Mouse (Mus musculus): ENCODE measurements around the gene Bnip2. TPM values are rescaled to one million over a fixed set of nuclear protein-coding genes. Genes with fewer than 3 reads are reported as not detected.

Gene Bnip2
- polyA plus RNA-seq, 1 experiment from 2014 or later: 119 TPM

DNA sequence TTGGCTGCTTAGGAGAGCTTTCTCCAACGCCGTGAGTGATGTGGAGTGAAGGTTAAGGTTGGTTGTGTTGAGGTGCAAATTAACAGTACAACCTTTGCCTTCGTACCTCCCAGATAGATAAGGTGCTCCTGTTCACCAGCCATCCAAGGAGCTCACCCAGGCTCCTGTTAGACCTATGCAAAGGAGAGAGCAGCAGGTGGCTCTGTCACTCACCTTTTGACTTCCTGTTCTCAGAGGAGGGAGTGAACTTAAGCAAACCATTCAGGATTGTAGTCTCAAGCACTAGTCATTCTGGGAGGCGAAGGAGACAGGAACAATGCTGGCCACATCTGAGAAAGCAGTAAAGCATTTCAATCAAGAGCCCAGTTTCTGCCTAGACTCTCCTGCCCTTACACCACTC lies 47.4 kb downstream of the Bnip2 start:
- WGBS: 60% methylated on average over 4 of the region's 4 CpGs
- peaks cover 7% of the 10 kb centered on the region; the same call in 1 of the 2 replicates for H3K4me1 ChIP-seq (ENCODE audit: control insufficient read depth, insufficient read depth, low read length)
- no peaks in the 10 kb centered on the region for H3K36me3 ChIP-seq (ENCODE audit: control insufficient read depth, insufficient read depth, low read length)
- no peaks in the 10 kb centered on the region for H3K9me3 ChIP-seq (ENCODE audit: control insufficient read depth, low read depth, low read length)
- H3K9ac ChIP-seq (replicated peaks; ENCODE audit: low read depth, low read length): no peak overlapping the region
- no peaks in the 10 kb centered on the region for H3K27me3 ChIP-seq (ENCODE audit: control insufficient read depth, insufficient read depth, low read length)
- H3K4me2 ChIP-seq (replicated peaks; ENCODE audit: low read depth, low read length): no peak overlapping the region
- no peak overlapping the region for H3K4me3 ChIP-seq (ENCODE audit: low read depth, low read length)
- no peak; the same call in 1 of the 2 replicates for ATAC-seq (ENCODE audit: insufficient number of reproducible peaks, insufficient read depth, low FRiP score, low read depth)
- H3K27ac ChIP-seq (ENCODE audit: low read length): 0 out of 2 replicates have a peak overlapping the region, but pooled peaks have one; percentile 21

DNA sequence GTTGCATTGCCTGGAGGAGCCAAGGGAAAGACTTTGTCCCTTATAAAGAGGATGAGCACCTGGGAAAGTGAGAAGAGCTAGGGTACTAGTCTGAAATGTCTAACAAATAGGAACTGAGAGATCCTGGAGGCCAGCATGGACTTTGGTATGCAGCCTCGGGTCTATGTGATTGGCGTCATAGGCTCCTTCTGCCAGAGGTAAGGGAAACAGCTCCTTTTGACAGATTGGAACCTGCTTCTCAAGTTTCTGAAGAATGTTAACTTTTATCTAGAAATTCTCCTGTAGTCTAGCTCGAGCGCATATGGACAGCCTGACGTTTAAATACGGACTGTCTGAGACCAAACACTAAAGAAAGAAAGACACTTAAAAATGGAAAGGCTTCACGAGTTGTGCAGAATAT lies 48.7 kb downstream of the Bnip2 start, which contains the start of gene Gcnt3:
Gcnt3 (minus strand) TSS at position 101 of the 400 bp plus-strand sequence.
- peaks cover 5% of the 10 kb centered on the region; the same call in 1 of the 2 replicates for H3K4me1 ChIP-seq (ENCODE audit: control insufficient read depth, insufficient read depth, low read length)
- ATAC-seq (ENCODE audit: insufficient number of reproducible peaks, insufficient read depth, low FRiP score, low read depth): no peak
- no peak within 1 kb of the TSS for H3K27ac ChIP-seq (ENCODE audit: low read length)
- no peak within 1 kb of the TSS for H3K4me3 ChIP-seq (ENCODE audit: low read depth, low read length)
- H3K36me3 ChIP-seq (ENCODE audit: control insufficient read depth, insufficient read depth, low read length): no peaks in the 10 kb centered on the region
- H3K9ac ChIP-seq (replicated peaks; ENCODE audit: low read depth, low read length): no peak within 1 kb of the TSS
- WGBS: 65% methylated on average over 7 of the region's 7 CpGs
- no peak within 1 kb of the TSS for H3K4me2 ChIP-seq (replicated peaks; ENCODE audit: low read depth, low read length)
- no peaks in the 10 kb centered on the region for H3K27me3 ChIP-seq (ENCODE audit: control insufficient read depth, insufficient read depth, low read length)
- H3K9me3 ChIP-seq (ENCODE audit: control insufficient read depth, low read depth, low read length): no peaks in the 10 kb centered on the region

DNA sequence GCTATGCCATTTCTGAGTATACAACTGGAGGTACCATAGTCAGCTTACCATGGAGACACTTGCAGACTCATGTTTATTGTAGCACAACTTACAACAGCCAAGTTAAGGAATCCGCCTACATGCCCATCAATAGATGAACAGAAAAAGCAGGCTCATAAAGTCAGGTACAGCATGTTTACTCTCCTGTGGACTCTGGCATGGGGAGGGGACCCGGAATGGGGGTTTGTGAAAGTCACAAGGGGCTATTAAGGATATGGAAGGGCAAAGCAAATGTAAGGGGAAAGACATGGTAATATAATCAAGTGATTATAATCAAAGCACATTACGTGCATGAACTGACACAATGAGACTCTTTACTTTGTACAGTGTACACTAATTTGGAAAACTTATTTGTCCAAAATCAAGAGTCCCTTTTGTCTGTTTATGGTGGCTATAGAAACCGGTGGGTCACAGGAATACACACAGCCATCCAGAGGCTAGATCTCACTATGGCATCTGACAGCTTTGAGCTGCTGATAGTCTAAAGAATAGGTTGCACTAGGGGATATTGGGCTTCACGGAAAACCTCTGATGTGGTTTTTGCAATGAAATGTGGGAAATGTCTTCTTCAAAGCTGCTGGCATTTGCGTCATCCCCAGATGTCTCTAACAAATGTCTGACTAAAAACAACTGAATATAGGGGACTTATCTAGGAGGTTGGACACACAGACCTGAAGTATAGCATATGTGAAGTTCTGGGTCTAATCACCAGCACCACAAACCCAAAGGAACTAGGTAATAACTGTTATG lies 50.5 kb downstream of the Bnip2 start:
- WGBS: 80% methylated on average over 6 of the region's 6 CpGs
- no peak overlapping the region for H3K4me3 ChIP-seq (ENCODE audit: low read depth, low read length)
- no peak for ATAC-seq (ENCODE audit: insufficient number of reproducible peaks, insufficient read depth, low FRiP score, low read depth)
- no peaks in the 10 kb centered on the region for H3K27me3 ChIP-seq (ENCODE audit: control insufficient read depth, insufficient read depth, low read length)
- no peak overlapping the region for H3K9ac ChIP-seq (replicated peaks; ENCODE audit: low read depth, low read length)
- H3K4me2 ChIP-seq (replicated peaks; ENCODE audit: low read depth, low read length): no peak overlapping the region
- H3K27ac ChIP-seq (ENCODE audit: low read length): no peak overlapping the region
- H3K9me3 ChIP-seq (ENCODE audit: control insufficient read depth, low read depth, low read length): no peaks in the 10 kb centered on the region
- no peaks in the 10 kb centered on the region for H3K36me3 ChIP-seq (ENCODE audit: control insufficient read depth, insufficient read depth, low read length)
- H3K4me1 ChIP-seq (ENCODE audit: control insufficient read depth, insufficient read depth, low read length): no peaks in the 10 kb centered on the region

DNA sequence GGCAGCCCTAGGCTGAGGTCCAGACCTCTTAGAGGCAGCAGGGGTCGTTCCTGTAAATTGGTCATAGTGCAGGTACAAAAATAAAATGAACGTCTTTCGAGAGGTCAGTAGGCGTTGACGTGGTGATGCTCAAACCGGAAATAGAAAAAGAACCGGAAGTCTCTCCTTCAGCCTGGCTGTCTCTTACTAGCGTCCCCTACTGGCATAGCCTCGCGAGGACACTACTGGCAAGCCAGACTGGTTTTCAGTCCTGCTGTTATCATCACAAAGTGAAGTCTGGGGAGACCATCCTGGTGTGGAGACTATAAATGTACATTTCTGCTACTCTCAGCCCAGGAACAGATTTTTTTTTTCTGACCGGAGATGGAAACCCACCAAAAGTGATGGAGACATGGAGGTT lies 51.3 kb downstream of the Bnip2 start:
- no peaks in the 10 kb centered on the region for H3K4me1 ChIP-seq (ENCODE audit: control insufficient read depth, insufficient read depth, low read length)
- 85% methylated on average over 11 of the region's 11 CpGs for WGBS
- H3K4me3 ChIP-seq (ENCODE audit: low read depth, low read length): no peak overlapping the region
- no peak for ATAC-seq (ENCODE audit: insufficient number of reproducible peaks, insufficient read depth, low FRiP score, low read depth)
- no peaks in the 10 kb centered on the region for H3K36me3 ChIP-seq (ENCODE audit: control insufficient read depth, insufficient read depth, low read length)
- no peak overlapping the region for H3K4me2 ChIP-seq (replicated peaks; ENCODE audit: low read depth, low read length)
- H3K9me3 ChIP-seq (ENCODE audit: control insufficient read depth, low read depth, low read length): no peaks in the 10 kb centered on the region
- no peak overlapping the region for H3K9ac ChIP-seq (replicated peaks; ENCODE audit: low read depth, low read length)
- H3K27ac ChIP-seq (ENCODE audit: low read length): no peak overlapping the region
- no peaks in the 10 kb centered on the region for H3K27me3 ChIP-seq (ENCODE audit: control insufficient read depth, insufficient read depth, low read length)

DNA sequence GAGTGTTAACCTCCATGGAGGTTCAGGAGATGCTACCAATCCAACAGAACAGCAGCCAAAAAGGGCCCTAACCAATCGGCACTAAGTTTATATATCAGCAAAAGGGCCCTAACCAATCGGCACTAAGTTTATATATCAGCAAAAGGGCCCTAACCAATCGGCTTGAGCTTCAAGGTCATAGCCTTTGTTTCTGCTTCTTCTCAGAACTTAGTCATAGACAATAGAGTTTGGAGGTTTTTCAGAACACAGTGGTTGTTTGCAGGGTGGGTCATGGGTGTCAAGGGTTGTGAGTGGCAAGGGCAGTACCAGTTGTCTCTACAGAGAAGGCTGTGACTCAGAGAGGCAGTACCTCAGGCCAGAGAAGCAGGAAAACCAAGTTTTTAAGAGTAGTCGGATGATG lies 52.9 kb downstream of the Bnip2 start:
- Histone ChIP-seq H3K4me3 (ENCODE audit: low read depth, low read length) (no peak overlapping the region), H3K4me1 (ENCODE audit: control insufficient read depth, insufficient read depth, low read length) (no peaks in the 10 kb centered on the region), H3K27me3 (ENCODE audit: control insufficient read depth, insufficient read depth, low read length) (no peaks in the 10 kb centered on the region), H3K4me2 (replicated peaks; ENCODE audit: low read depth, low read length) (no peak overlapping the region), H3K9me3 (ENCODE audit: control insufficient read depth, low read depth, low read length) (no peaks in the 10 kb centered on the region), H3K27ac (ENCODE audit: low read length) (no peak overlapping the region), H3K36me3 (ENCODE audit: control insufficient read depth, insufficient read depth, low read length) (no peaks in the 10 kb centered on the region), H3K9ac (replicated peaks; ENCODE audit: low read depth, low read length) (no peak overlapping the region)
- ATAC-seq (ENCODE audit: insufficient number of reproducible peaks, insufficient read depth, low FRiP score, low read depth): no peak
- 92% methylated on average over 4 of the region's 4 CpGs for WGBS

DNA sequence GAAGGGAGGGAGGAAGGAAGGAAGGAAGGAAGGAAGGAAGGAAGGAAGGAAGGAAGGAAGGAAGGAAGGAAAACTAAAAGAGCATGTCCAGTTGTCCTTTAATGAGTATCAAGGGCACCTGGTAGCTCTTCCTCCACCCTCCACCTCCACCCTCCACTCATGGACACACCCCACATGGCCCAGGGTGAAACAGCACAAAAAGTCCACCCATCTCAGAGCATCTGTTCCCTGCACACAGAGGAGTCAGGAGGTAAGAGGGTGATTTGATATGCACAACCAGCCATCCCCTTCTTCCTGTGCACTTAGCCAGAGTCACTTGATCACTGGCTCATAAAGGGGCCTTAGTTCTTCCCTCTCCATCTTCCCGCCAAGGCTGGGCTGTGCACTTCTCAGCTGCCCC lies 53.7 kb downstream of the Bnip2 start:
- Histone ChIP-seq H3K27me3 (ENCODE audit: control insufficient read depth, insufficient read depth, low read length) (no peaks in the 10 kb centered on the region), H3K9me3 (ENCODE audit: control insufficient read depth, low read depth, low read length) (no peaks in the 10 kb centered on the region), H3K4me1 (ENCODE audit: control insufficient read depth, insufficient read depth, low read length) (peaks cover 5% of the 10 kb centered on the region), H3K27ac (ENCODE audit: low read length) (no peak overlapping the region), H3K4me3 (ENCODE audit: low read depth, low read length) (no peak overlapping the region), H3K36me3 (ENCODE audit: control insufficient read depth, insufficient read depth, low read length) (no peaks in the 10 kb centered on the region), H3K9ac (replicated peaks; ENCODE audit: low read depth, low read length) (no peak overlapping the region), H3K4me2 (replicated peaks; ENCODE audit: low read depth, low read length) (no peak overlapping the region)
- 74% methylated on average over 1 of the region's 1 CpGs for WGBS
- no peak for ATAC-seq (ENCODE audit: insufficient number of reproducible peaks, insufficient read depth, low FRiP score, low read depth)

GRCm38 (mm10) chr9:70044865-70045264 lies 55.6 kb downstream of the Bnip2 start:
- WGBS: 61% methylated on average over 2 of the region's 2 CpGs
- no peaks in the 10 kb centered on the region for H3K9me3 ChIP-seq (ENCODE audit: control insufficient read depth, low read depth, low read length)

GRCm38 (mm10) chr9:70046255-70046654 lies 57.0 kb downstream of the Bnip2 start:
- H3K9me3 ChIP-seq (ENCODE audit: control insufficient read depth, low read depth, low read length): no peaks in the 10 kb centered on the region
- H3K9ac ChIP-seq (replicated peaks; ENCODE audit: low read depth, low read length): no peak overlapping the region
- peaks cover 25% of the 10 kb centered on the region for H3K4me1 ChIP-seq (ENCODE audit: control insufficient read depth, insufficient read depth, low read length)
- H3K4me3 ChIP-seq (ENCODE audit: low read depth, low read length): no peak overlapping the region
- H3K27ac ChIP-seq (ENCODE audit: low read length): no peak overlapping the region
- ATAC-seq (ENCODE audit: insufficient number of reproducible peaks, insufficient read depth, low FRiP score, low read depth): no peak
- no peak overlapping the region for H3K4me2 ChIP-seq (replicated peaks; ENCODE audit: low read depth, low read length)
- 63% methylated on average over 6 of the region's 6 CpGs for WGBS
- no peaks in the 10 kb centered on the region for H3K36me3 ChIP-seq (ENCODE audit: control insufficient read depth, insufficient read depth, low read length)
- H3K27me3 ChIP-seq (ENCODE audit: control insufficient read depth, insufficient read depth, low read length): no peaks in the 10 kb centered on the region

More at GRCm38 (mm10) chr9:70044865-70045264, 55.6 kb downstream of the Bnip2 start:
- no peak for ATAC-seq (ENCODE audit: insufficient number of reproducible peaks, insufficient read depth, low FRiP score, low read depth)
- no peak overlapping the region for H3K4me2 ChIP-seq (replicated peaks; ENCODE audit: low read depth, low read length)
- H3K27me3 ChIP-seq (ENCODE audit: control insufficient read depth, insufficient read depth, low read length): no peaks in the 10 kb centered on the region
- peaks cover 22% of the 10 kb centered on the region for H3K4me1 ChIP-seq (ENCODE audit: control insufficient read depth, insufficient read depth, low read length)
- H3K36me3 ChIP-seq (ENCODE audit: control insufficient read depth, insufficient read depth, low read length): no peaks in the 10 kb centered on the region
- no peak overlapping the region for H3K4me3 ChIP-seq (ENCODE audit: low read depth, low read length)
- H3K9ac ChIP-seq (replicated peaks; ENCODE audit: low read depth, low read length): no peak overlapping the region
- H3K27ac ChIP-seq (ENCODE audit: low read length): no peak overlapping the region
